Mouse (Mus musculus): ENCODE results near the gene 1810013L24Rik. TPM values are rescaled to one million over a fixed set of nuclear protein-coding genes. Genes with fewer than 3 reads are reported as not detected.

The 1810013L24Rik gene
- total and polyA plus RNA-seq, 3 experiments: 27.1 to 47.7 (median 30.0) TPM

- TF ChIP-seq RAD21 (IDR thresholded peaks at IDR 0.05; ENCODE audit: low read depth, low read length) (peak; percentile 69), KAT2A (IDR thresholded peaks at IDR 0.05; ENCODE audit: insufficient replicate concordance, low read length) (no peak), USF2 (conservative IDR thresholded peaks at IDR 0.05; ENCODE audit: low read depth, low read length) (no peak), PAX5 (IDR thresholded peaks at IDR 0.05; ENCODE audit: low read length) (no peak), ZNF384 (IDR thresholded peaks at IDR 0.05; ENCODE audit: low read depth, low read length) (peak; percentile 45)
Observed at GRCm38 (mm10) chr16:8806703-8807102, 23.2 kb upstream of the 1810013L24Rik start (continued).

DNA sequence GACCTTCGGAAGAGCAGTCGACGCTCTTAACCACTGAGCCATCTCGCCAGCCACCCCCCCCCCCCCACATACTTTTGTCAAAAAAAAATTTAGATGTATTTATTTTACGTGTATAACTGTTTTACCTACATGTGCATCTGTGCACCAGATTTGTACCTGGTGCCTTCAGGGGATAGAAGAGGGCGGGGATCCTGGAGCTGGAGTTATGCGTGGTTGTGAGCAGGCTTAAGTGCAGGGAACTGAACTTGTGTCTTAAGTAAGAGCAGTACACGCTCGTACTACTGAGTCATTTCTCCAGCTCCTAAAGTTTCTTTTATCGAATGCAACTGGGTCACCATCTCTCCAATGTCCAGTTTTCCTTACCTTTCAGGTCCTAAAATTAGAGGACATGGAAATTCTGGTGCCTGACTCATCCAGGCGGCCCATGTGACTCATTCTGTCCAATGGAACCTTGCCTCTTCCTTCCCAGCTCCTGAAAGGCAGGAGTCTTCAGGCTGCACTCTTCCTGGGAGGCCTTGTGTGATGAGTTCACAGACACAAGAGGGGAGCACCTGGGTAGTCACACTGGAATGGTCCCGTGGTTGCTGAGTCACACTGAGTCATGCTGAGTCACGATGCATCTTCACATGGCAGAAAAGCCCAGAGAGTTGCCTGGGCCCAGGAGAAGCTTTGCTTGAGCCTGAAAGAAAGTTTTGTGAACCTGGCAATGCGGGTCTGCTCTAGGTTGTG is 19.3 kb upstream of the 1810013L24Rik start:
- Histone ChIP-seq H3K4me2 (ENCODE audit: insufficient read depth, low read depth, poor library complexity, severe bottlenecking) (peak overlapping the region; percentile 11), H3K4me3 (replicated peaks in 1 of 3; ENCODE audit: low read depth in 2 of 3, low read length in 2 of 3, poor library complexity in 1 of 3) (no peak overlapping the region)

More for the DNA sequence above, 19.3 kb upstream of the 1810013L24Rik start:
- Histone ChIP-seq H3K79me2 (replicated peaks; ENCODE audit: control insufficient read depth, extremely low read depth, insufficient read depth, poor library complexity, severe bottlenecking) (no peaks in the 10 kb centered on the region), H3K9me3 (replicated peaks; ENCODE audit: low read length) (no peaks in the 10 kb centered on the region), H3K36me3 (replicated peaks in 1 of 2; ENCODE audit: control insufficient read depth in 1 of 2, insufficient read depth in 1 of 2, low read length in 1 of 2) (no peaks in the 10 kb centered on the region), H3K27me3 (replicated peaks) (no peaks in the 10 kb centered on the region), H3K4me1 (ENCODE audit: control insufficient read depth in 1 of 2, insufficient read depth in 2 of 2) (peaks cover 10 to 35% of the 10 kb centered on the region in 2 experiments), H3K27ac (ENCODE audit: insufficient read depth, low read depth) (no peak overlapping the region), H3K9ac (ENCODE audit: insufficient read depth, low read depth) (peak overlapping the region; percentile 2; the same call in 1 of the 2 replicates)
- dilution Hi-C loops (cut with MboI; ENCODE audit: extremely low pct_ligation_motif_present, extremely low pct_unique_long_range_greater_than_20kb, low sequenced_read_pairs): no loop called here
- in situ Hi-C loops (cut with MboI; ENCODE audit: low pct_ligation_motif_present, low pct_unique_long_range_greater_than_20kb, low sequenced_read_pairs): no loop called here
- DNase-seq (ENCODE audit: extremely low read depth): peak; percentile 95
- 0 out of 2 replicates have a peak, but pooled peaks have one; percentile 26 for TF ChIP-seq TBP (conservative IDR thresholded peaks at IDR 0.05; ENCODE audit: low read depth, low read length)
- no peak for TF ChIP-seq ZKSCAN1 (IDR thresholded peaks at IDR 0.05; ENCODE audit: borderline replicate concordance, low read depth, low read length)
- TF ChIP-seq EP300 (IDR thresholded peaks at IDR 0.05; ENCODE audit: low read length): peak; percentile 84
- no peak for TF ChIP-seq PAX5 (IDR thresholded peaks at IDR 0.05; ENCODE audit: low read length)
- TF ChIP-seq MXI1 (IDR thresholded peaks at IDR 0.05; ENCODE audit: low read depth, low read length): peak; percentile 89
- 0 out of 2 replicates have a peak, but pooled peaks have one; percentile 11 for TF ChIP-seq ZNF384 (IDR thresholded peaks at IDR 0.05; ENCODE audit: low read depth, low read length)
- TF ChIP-seq BHLHE40 (IDR thresholded peaks at IDR 0.05; ENCODE audit: low read depth, low read length): peak; percentile 88
- peak; percentile 36; the same call in 1 of the 2 replicates for TF ChIP-seq HCFC1 (IDR thresholded peaks at IDR 0.05; ENCODE audit: low read depth, low read length)
- TF ChIP-seq USF2 (conservative IDR thresholded peaks at IDR 0.05; ENCODE audit: low read depth, low read length): peak; percentile 52; the same call in 1 of the 2 replicates
- TF ChIP-seq ETS1 (conservative IDR thresholded peaks at IDR 0.05; ENCODE audit: low read depth, low read length): peak; percentile 95
- peak; percentile 90 for TF ChIP-seq MAX (IDR thresholded peaks at IDR 0.05; ENCODE audit: low read length)
- 0 out of 2 replicates have a peak, but pooled peaks have one; percentile 17 for TF ChIP-seq NRF1 (IDR thresholded peaks at IDR 0.05; ENCODE audit: low read depth, low read length)
- no peak for TF ChIP-seq CHD1 (IDR thresholded peaks at IDR 0.05; ENCODE audit: low read depth, low read length)
- TF ChIP-seq SMC3 (IDR thresholded peaks at IDR 0.05; ENCODE audit: low read depth, low read length): no peak
- peak; percentile 37; the same call in 1 of the 2 replicates for TF ChIP-seq POLR2A (IDR thresholded peaks at IDR 0.05; ENCODE audit: low read depth, low read length)
- TF ChIP-seq MAFK (IDR thresholded peaks at IDR 0.05; ENCODE audit: insufficient replicate concordance, low read length): peak; percentile 99
- peak; percentile 74 for TF ChIP-seq JUN (IDR thresholded peaks at IDR 0.05; ENCODE audit: insufficient read depth, low read depth, low read length)
- peak; percentile 78 for TF ChIP-seq JUND (conservative IDR thresholded peaks at IDR 0.05; ENCODE audit: low read depth, low read length)
- TF ChIP-seq MYC (IDR thresholded peaks at IDR 0.05; ENCODE audit: low read depth, low read length): peak; percentile 87
- TF ChIP-seq USF1 (IDR thresholded peaks at IDR 0.05; ENCODE audit: low read depth, low read length): peak; percentile 69
- no peak for TF ChIP-seq POLR2AphosphoS2 (IDR thresholded peaks at IDR 0.05; ENCODE audit: low read depth, low read length)
- peak; percentile 67; the same call in 1 of the 2 replicates for TF ChIP-seq TCF12 (IDR thresholded peaks at IDR 0.05; ENCODE audit: low read depth, low read length)
- peak; percentile 76 for TF ChIP-seq SIN3A (IDR thresholded peaks at IDR 0.05; ENCODE audit: low read length)
- TF ChIP-seq MEF2A (IDR thresholded peaks at IDR 0.05; ENCODE audit: borderline replicate concordance, low read depth, low read length): peak; percentile 54; the same call in 1 of the 2 replicates
- 0 out of 2 replicates have a peak, but pooled peaks have one; percentile 26 for TF ChIP-seq IRF4 (IDR thresholded peaks at IDR 0.05; ENCODE audit: low read depth, low read length)
- 0 out of 2 replicates have a peak, but pooled peaks have one; percentile 26 for TF ChIP-seq GABPA (IDR thresholded peaks at IDR 0.05; ENCODE audit: insufficient replicate concordance, low read depth, low read length)
- TF ChIP-seq CTCF (conservative IDR thresholded peaks at IDR 0.05 in 1 of 2, IDR thresholded peaks at IDR 0.05 in 1 of 2; ENCODE audit: low read depth in 2 of 2, low read length in 2 of 2): no peak
